Mouse (Mus musculus) MN1 (cell line): ENCODE results near the gene Olfr123.

Experiments
- DNase-seq: peaks from one replicate; pipeline ENCODE4 v3.0.0-alpha.2; 2016; ENCODE audit warnings: low spot score

Olfr123 gene

GRCm38 (mm10) chr17:37793229-37793628 lies at the start of gene Olfr123:
Olfr123 (plus strand) TSS chr17:37793529.
- DNase-seq, result no peak

GRCm38 (mm10) chr17:37768307-37768706 lies 25.0 kb upstream of the Olfr123 start, which contains the start of gene Olfr122:
Olfr122 (plus strand) TSS chr17:37768607.
- no peak for DNase-seq

GRCm38 (mm10) chr17:37799588-37799987 lies 6.3 kb downstream of the Olfr123 start, which contains the start of gene Olfr124:
Olfr124 (plus strand) TSS chr17:37799888.
- no peak for DNase-seq

GRCm38 (mm10) chr17:37832649-37833048 lies 39.3 kb downstream of the Olfr123 start, which contains the start of gene Olfr125:
Olfr125 (plus strand) TSS chr17:37832949.
- no peak for DNase-seq

DNA sequence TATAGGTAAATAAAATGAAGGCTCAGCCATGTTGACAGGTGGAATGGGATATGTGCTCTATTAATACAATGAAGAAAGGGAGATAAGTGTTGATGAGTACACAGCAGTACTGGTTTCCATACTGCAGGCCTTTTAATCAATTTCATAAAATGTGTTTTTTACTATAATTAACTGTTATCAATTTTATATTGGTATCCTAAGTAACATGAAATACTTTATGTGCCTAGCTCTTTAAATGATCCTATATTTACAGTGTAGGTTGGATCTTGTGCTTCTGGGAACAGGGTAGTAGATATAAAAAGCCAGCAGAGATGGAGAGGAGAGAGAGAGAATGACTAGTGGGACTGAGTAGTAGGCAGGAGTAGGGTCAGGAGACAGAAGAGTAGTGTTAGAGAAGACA lies 53.9 kb downstream of the Olfr123 start, which contains the start of gene Olfr126:
TSS of gene Olfr126 (plus strand) at position 301 of the 400 bp plus-strand sequence.
- DNase-seq, result no peak
